Comparison of ENCODE assay signal across 16 mouse cellular contexts in genomic region chr11:115092140-115092539, GRCm38 (mm10). TPM values are rescaled to one million over a fixed set of nuclear protein-coding genes. Genes with fewer than 3 reads are reported as not detected.
DNase-seq lines count a peak whose midpoint lies in the region; ATAC-seq and TF ChIP-seq lines count a peak whose summit lies in the region.
"Had no signal": no experiment of that assay in that cellular context is flagged by ENCODE, and none has a peak within 500 bp of the region (broad histone marks: within the 10 kb centered on the region; RNA-seq: fewer than 3 reads in every experiment).

No protein-coding gene starts in this region.

- no peak overlapping the region for H3K4me3 ChIP-seq in heart, embryonic 13.5 days
- H3K4me3 ChIP-seq in embryonic facial prominence, embryonic 10.5 days: peak overlapping the region; percentile 47; the same call in 1 of the 2 replicates
- H3K4me3 ChIP-seq in forebrain, postnatal 0 days (ENCODE audit: low read depth, low read length): peak overlapping the region; percentile 22; the same call in 1 of the 2 replicates
- peak overlapping the region; percentile 32 for H3K4me3 ChIP-seq in midbrain, embryonic 12.5 days
- H3K4me3 ChIP-seq: liver, embryonic 15.5 days had no signal

- intact Hi-C loops in heart, postnatal 14 days (cut with DNase I): no loop called here

- H3K9me3 ChIP-seq in heart, embryonic 13.5 days: peaks cover 11% of the 10 kb centered on the region
- H3K9me3 ChIP-seq in embryonic facial prominence, embryonic 10.5 days: peaks cover 10% of the 10 kb centered on the region; the same call in 1 of the 2 replicates
- no peaks in the 10 kb centered on the region for H3K9me3 ChIP-seq in forebrain, postnatal 0 days (ENCODE audit: low read length)
- no peaks in the 10 kb centered on the region for H3K9me3 ChIP-seq in midbrain, embryonic 12.5 days

- H3K36me3 ChIP-seq in heart, embryonic 13.5 days: no peaks in the 10 kb centered on the region
- H3K36me3 ChIP-seq in embryonic facial prominence, embryonic 10.5 days (replicated peaks): no peaks in the 10 kb centered on the region
- no peaks in the 10 kb centered on the region for H3K36me3 ChIP-seq in forebrain, postnatal 0 days (ENCODE audit: insufficient read depth)
- H3K36me3 ChIP-seq in midbrain, embryonic 12.5 days: no peaks in the 10 kb centered on the region
- H3K36me3 ChIP-seq: liver, embryonic 15.5 days had no signal

- WGBS in heart, embryonic 13.5 days: 30% methylated on average over 4 of the region's 4 CpGs
- 21% methylated on average over 4 of the region's 4 CpGs for WGBS in embryonic facial prominence, embryonic 10.5 days
- WGBS in forebrain, postnatal 0 days: 15% methylated on average over 4 of the region's 4 CpGs
- 18% methylated on average over 4 of the region's 4 CpGs for WGBS in midbrain, embryonic 12.5 days

- DNase-seq in heart, postnatal 14 days: no peak
- DNase-seq in embryonic facial prominence, embryonic 10.5 days (ENCODE audit: low spot score): no peak
- no peak for DNase-seq in forebrain, postnatal 0 days
- no peak for DNase-seq in lung, postnatal 25 days (ENCODE audit: low spot score)
- no peak for DNase-seq in spleen, adult 12 weeks (ENCODE audit: low spot score)
- no peak for DNase-seq in right cerebral cortex, postnatal 10 days (ENCODE audit: low spot score in 2 of 2)
- DNase-seq: right cerebral cortex, postnatal 4 days had no signal

- TF ChIP-seq CTCF in forebrain, postnatal 0 days (IDR thresholded peaks at IDR 0.05; ENCODE audit: low read depth): no peak

- ATAC-seq in heart, embryonic 13.5 days (ENCODE audit: extremely low read depth, insufficient number of reproducible peaks, low FRiP score, low TSS enrichment): no peak
- no peak for ATAC-seq in forebrain, postnatal 0 days
- ATAC-seq in midbrain, embryonic 12.5 days (ENCODE audit: low FRiP score, low read depth): no peak

- no peak overlapping the region for H3K27ac ChIP-seq in heart, embryonic 13.5 days (replicated peaks)
- no peak overlapping the region for H3K27ac ChIP-seq in embryonic facial prominence, embryonic 10.5 days (replicated peaks)
- H3K27ac ChIP-seq in forebrain, postnatal 0 days (ENCODE audit: low read depth, low read length): no peak overlapping the region
- H3K27ac ChIP-seq in midbrain, embryonic 12.5 days (replicated peaks): no peak overlapping the region
- H3K27ac ChIP-seq: liver, embryonic 15.5 days had no signal

- H3K4me1 ChIP-seq in heart, embryonic 13.5 days: peaks cover 5% of the 10 kb centered on the region; the same call in 1 of the 2 replicates
- peaks cover 15% of the 10 kb centered on the region for H3K4me1 ChIP-seq in embryonic facial prominence, embryonic 10.5 days
- peaks cover 4% of the 10 kb centered on the region; the same call in 1 of the 2 replicates for H3K4me1 ChIP-seq in forebrain, postnatal 0 days (ENCODE audit: insufficient read depth)
- peaks cover 12% of the 10 kb centered on the region for H3K4me1 ChIP-seq in midbrain, embryonic 12.5 days
- H3K4me1 ChIP-seq: liver, embryonic 15.5 days had no signal

- peak overlapping the region; percentile 31; the same call in 1 of the 2 replicates for H3K4me2 ChIP-seq in heart, embryonic 13.5 days
- H3K4me2 ChIP-seq in forebrain, postnatal 0 days (ENCODE audit: low read depth): peak overlapping the region; percentile 47
- H3K4me2 ChIP-seq in midbrain, embryonic 12.5 days (replicated peaks): peak overlapping the region; percentile 60
- H3K4me2 ChIP-seq: liver, embryonic 15.5 days had no signal

- H3K27me3 ChIP-seq in heart, embryonic 13.5 days (replicated peaks): peaks cover 41% of the 10 kb centered on the region
- peaks cover 34% of the 10 kb centered on the region for H3K27me3 ChIP-seq in embryonic facial prominence, embryonic 10.5 days (replicated peaks; ENCODE audit: low read depth, poor library complexity, severe bottlenecking)
- peaks cover 13% of the 10 kb centered on the region for H3K27me3 ChIP-seq in forebrain, postnatal 0 days (ENCODE audit: insufficient read depth, low read length)
- peaks cover 33% of the 10 kb centered on the region for H3K27me3 ChIP-seq in midbrain, embryonic 12.5 days

- H3K9ac ChIP-seq in heart, embryonic 13.5 days: no peak overlapping the region
- H3K9ac ChIP-seq in forebrain, postnatal 0 days: no peak overlapping the region
- no peak overlapping the region for H3K9ac ChIP-seq in midbrain, embryonic 12.5 days (replicated peaks)
- H3K9ac ChIP-seq: liver, embryonic 15.5 days had no signal

RNA-seq across cellular contexts. Expression of gene Rab37, which starts 0.9 kb away (rescaled TPM):
- 1.2 and 1.7 TPM in 2 replicates for polyA plus RNA-seq in heart, embryonic 13.5 days (2015; fragmentation: Nextera tagmentation; extraction: Ambion mirVana)
- total RNA-seq in heart, postnatal 14 days (2021): 1 to 10 TPM in 1 of 2 experiments, under 1 TPM in 1; 1.00 to 1.3 TPM
- polyA plus RNA-seq in embryonic facial prominence, embryonic 10.5 days (2016; fragmentation: Nextera tagmentation; extraction: Ambion mirVana): 1.2 and 2.2 TPM in 2 replicates
- 0.38 and 0.57 TPM in 2 replicates for total RNA-seq in forebrain, postnatal 0 days (2014; rRNA removed)
- 0.82 and 0.84 TPM in 2 replicates for polyA plus RNA-seq in forebrain, postnatal 0 days (2015; fragmentation: Nextera tagmentation; extraction: Ambion mirVana)
- polyA plus RNA-seq in midbrain, embryonic 12.5 days (2016; fragmentation: Nextera tagmentation; extraction: Ambion mirVana): 1.5 TPM in 2 replicates

RNA-seq across cellular contexts. Expression of gene Cd300e, which starts 30.2 kb away (rescaled TPM):
- not detected in 2 replicates for polyA plus RNA-seq in heart, embryonic 13.5 days (2015; fragmentation: Nextera tagmentation; extraction: Ambion mirVana)
- total RNA-seq in heart, postnatal 14 days (2021): under 1 TPM; 0.17 to 0.20 TPM
- polyA plus RNA-seq in embryonic facial prominence, embryonic 10.5 days (2016; fragmentation: Nextera tagmentation; extraction: Ambion mirVana): not detected in 2 replicates
- total RNA-seq in forebrain, postnatal 0 days (2014; rRNA removed): not detected in 2 replicates
- 0.09 TPM in 1 of 2 replicates, not detected in the other for polyA plus RNA-seq in forebrain, postnatal 0 days (2015; fragmentation: Nextera tagmentation; extraction: Ambion mirVana)
- not detected in 2 replicates for polyA plus RNA-seq in midbrain, embryonic 12.5 days (2016; fragmentation: Nextera tagmentation; extraction: Ambion mirVana)
- total RNA-seq: hematopoietic stem cell, adult 5-6 weeks; left cerebral cortex, postnatal 14 days had no signal
- polyA plus RNA-seq: C2C12 had no signal

RNA-seq across cellular contexts. Expression of gene Cd300lf, which starts 41.7 kb away (rescaled TPM):
- polyA plus RNA-seq in heart, embryonic 13.5 days (2015; fragmentation: Nextera tagmentation; extraction: Ambion mirVana): 0.37 and 0.38 TPM in 2 replicates
- under 1 TPM; 0.46 to 0.69 TPM for total RNA-seq in heart, postnatal 14 days (2021)
- 0.19 TPM in 1 of 2 replicates, not detected in the other for polyA plus RNA-seq in embryonic facial prominence, embryonic 10.5 days (2016; fragmentation: Nextera tagmentation; extraction: Ambion mirVana)
- 0.24 TPM in 1 of 2 replicates, not detected in the other for total RNA-seq in forebrain, postnatal 0 days (2014; rRNA removed)
- polyA plus RNA-seq in forebrain, postnatal 0 days (2015; fragmentation: Nextera tagmentation; extraction: Ambion mirVana): 0.05 and 0.18 TPM in 2 replicates
- polyA plus RNA-seq in midbrain, embryonic 12.5 days (2016; fragmentation: Nextera tagmentation; extraction: Ambion mirVana): 0.15 and 0.24 TPM in 2 replicates
- polyA plus RNA-seq: C2C12 had no signal

RNA-seq across cellular contexts. Expression of gene Cd300ld3, which starts 43.9 kb away (rescaled TPM):
- not detected in 2 replicates for polyA plus RNA-seq in heart, embryonic 13.5 days (2015; fragmentation: Nextera tagmentation; extraction: Ambion mirVana)
- total RNA-seq in heart, postnatal 14 days (2021): 1 to 10 TPM; 4.9 to 8.1 TPM
- polyA plus RNA-seq in embryonic facial prominence, embryonic 10.5 days (2016; fragmentation: Nextera tagmentation; extraction: Ambion mirVana): not detected in 2 replicates
- not detected in 2 replicates for total RNA-seq in forebrain, postnatal 0 days (2014; rRNA removed)
- polyA plus RNA-seq in forebrain, postnatal 0 days (2015; fragmentation: Nextera tagmentation; extraction: Ambion mirVana): not detected in 2 replicates
- polyA plus RNA-seq in midbrain, embryonic 12.5 days (2016; fragmentation: Nextera tagmentation; extraction: Ambion mirVana): not detected in 2 replicates
- total RNA-seq: hematopoietic stem cell, adult 5-6 weeks; left cerebral cortex, postnatal 14 days had no signal
- polyA plus RNA-seq: C2C12; liver, embryonic 15.5 days; stomach, embryonic 16.5 days had no signal

RNA-seq across cellular contexts. Expression of gene Cd300ld5, which starts 54.6 kb away (rescaled TPM):
- polyA plus RNA-seq in heart, embryonic 13.5 days (2015; fragmentation: Nextera tagmentation; extraction: Ambion mirVana): not detected in 2 replicates
- 1 to 10 TPM in 1 of 2 experiments, not detected in 1; 1.4 TPM for total RNA-seq in heart, postnatal 14 days (2021)
- not detected in 2 replicates for polyA plus RNA-seq in embryonic facial prominence, embryonic 10.5 days (2016; fragmentation: Nextera tagmentation; extraction: Ambion mirVana)
- total RNA-seq in forebrain, postnatal 0 days (2014; rRNA removed): not detected in 2 replicates
- not detected in 2 replicates for polyA plus RNA-seq in forebrain, postnatal 0 days (2015; fragmentation: Nextera tagmentation; extraction: Ambion mirVana)
- polyA plus RNA-seq in midbrain, embryonic 12.5 days (2016; fragmentation: Nextera tagmentation; extraction: Ambion mirVana): not detected in 2 replicates
- total RNA-seq: hematopoietic stem cell, adult 5-6 weeks; left cerebral cortex, postnatal 14 days; megakaryocyte progenitor cell, adult 5-6 weeks; neutrophil, adult 5-6 weeks had no signal
- polyA plus RNA-seq: liver, embryonic 15.5 days; stomach, embryonic 16.5 days had no signal
